Mouse (Mus musculus) MEL (cell line): ENCODE measurements at regions not wholly inside any gene's neighbourhood (a gene's known extent, or its start where the extent isn't known, plus 50 kb on each side); places are given as distances from the start of the nearest gene placed in this dataset.

ENCODE experiments used
- DNase-seq: peaks from one replicate; pipeline ENCODE4 v3.0.0; 2011; ENCODE audit warnings: low read depth, low spot score
- H3K27ac ChIP-seq: 2 replicates; pipeline ENCODE4 v1.5.1; 2012; ENCODE audit warnings: low read depth, mild to moderate bottlenecking, control low read depth, low read length, moderate library complexity; ENCODE audit not compliant: control insufficient read depth
- H3K27me3 ChIP-seq, 2 experiments: fragments of 150-350 bp in 1 of 2; sonication (generic) in 1 of 2; 2 replicates each; pipeline ENCODE4 v1.6.1; 2012; ENCODE audit warnings: low read length in 2 of 2, mild to moderate bottlenecking in 2 of 2, improper control_type of control experiment in 1 of 2, moderate library complexity in 1 of 2; ENCODE audit not compliant: insufficient read depth in 2 of 2, control insufficient read depth in 1 of 2
- H3K36me3 ChIP-seq, 2 experiments: 2 replicates each; pipeline ENCODE4 v1.6.1; 2012 to 2014; ENCODE audit warnings: low read length in 2 of 2, improper control_type of control experiment in 1 of 2, inconsistent platforms in 1 of 2, mild to moderate bottlenecking in 1 of 2; ENCODE audit not compliant: insufficient read depth in 2 of 2, control insufficient read depth in 1 of 2
- H3K4me1 ChIP-seq, 2 experiments: fragments of 150-350 bp in 1 of 2; sonication (generic) in 1 of 2; 2 replicates each; pipeline ENCODE4 v1.6.1; 2012; ENCODE audit warnings: low read length in 2 of 2, improper control_type of control experiment in 1 of 2, mild to moderate bottlenecking in 1 of 2; ENCODE audit not compliant: insufficient read depth in 2 of 2, control insufficient read depth in 1 of 2
- H3K4me3 ChIP-seq, 2 experiments: fragments of 150-350 bp in 1 of 2; sonication (generic) in 1 of 2; 2 replicates each; pipeline ENCODE4 v1.5.1; 2012; ENCODE audit warnings: low read depth in 2 of 2, low read length in 2 of 2, mild to moderate bottlenecking in 2 of 2, moderate library complexity in 2 of 2, control low read depth in 1 of 2, improper control_type of control experiment in 1 of 2; ENCODE audit not compliant: control insufficient read depth in 1 of 2, insufficient read depth in 1 of 2
- H3K79me2 ChIP-seq: 2 replicates; pipeline ENCODE4 v1.6.1; 2012; ENCODE audit warnings: mild to moderate bottlenecking, low read length, moderate library complexity; ENCODE audit not compliant: control insufficient read depth, poor library complexity, insufficient read depth
- H3K9ac ChIP-seq: 2 replicates; pipeline ENCODE4 v1.6.1; 2012; ENCODE audit warnings: low read depth, mild to moderate bottlenecking, control low read depth, low read length, moderate library complexity; ENCODE audit not compliant: control insufficient read depth, poor library complexity, severe bottlenecking
- H3K9me3 ChIP-seq: fragments of 150-350 bp; sonication (generic); replicated peaks from 2 replicates; pipeline ENCODE4 v1.6.1; 2012; ENCODE audit warnings: mild to moderate bottlenecking, low read length, improper control_type of control experiment, moderate library complexity; ENCODE audit not compliant: insufficient read depth
- BHLHE40 ChIP-seq: IDR thresholded peaks from 2 replicates; pipeline ENCODE4 v1.6.1; 2012; ENCODE audit warnings: low read depth, mild to moderate bottlenecking, inconsistent platforms, low read length, improper control_type of control experiment, borderline replicate concordance
- CHD2 ChIP-seq: IDR thresholded peaks from 2 replicates; pipeline ENCODE4 v1.6.1; 2011; ENCODE audit warnings: low read length, improper control_type of control experiment
- CTCF ChIP-seq, 3 experiments: IDR thresholded peaks in 2 of 3; conservative IDR thresholded peaks in 1 of 3; 2 replicates each; pipeline ENCODE4 v1.5.1; 2011 to 2012; ENCODE audit warnings: low read length in 3 of 3, low read depth in 2 of 3, mild to moderate bottlenecking in 2 of 3, improper control_type of control experiment in 1 of 3, inconsistent platforms in 1 of 3, mixed read lengths in 1 of 3, moderate library complexity in 1 of 3; ENCODE audit not compliant: control insufficient read depth in 1 of 3, insufficient read depth in 1 of 3, poor library complexity in 1 of 3, severe bottlenecking in 1 of 3
- ETS1 ChIP-seq: IDR thresholded peaks from 2 replicates; pipeline ENCODE4 v1.6.1; 2012; ENCODE audit warnings: low read depth, mild to moderate bottlenecking, inconsistent platforms, low read length, improper control_type of control experiment, moderate library complexity
- GATA1 ChIP-seq: IDR thresholded peaks from 2 replicates; pipeline ENCODE4 v1.6.1; 2011; ENCODE audit warnings: low read depth, low read length, improper control_type of control experiment
- HCFC1 ChIP-seq: IDR thresholded peaks from 2 replicates; pipeline ENCODE4 v1.6.1; 2012; ENCODE audit warnings: low read depth, mild to moderate bottlenecking, inconsistent platforms, low read length, improper control_type of control experiment, moderate library complexity
- KAT2A ChIP-seq: conservative IDR thresholded peaks from 2 replicates; pipeline ENCODE4 v1.6.1; 2012; ENCODE audit warnings: low read depth, low read length, improper control_type of control experiment, inconsistent platforms
- MAX ChIP-seq: IDR thresholded peaks from 2 replicates; pipeline ENCODE4 v1.6.1; 2011; ENCODE audit warnings: low read length, improper control_type of control experiment
- MAZ ChIP-seq: IDR thresholded peaks from 2 replicates; pipeline ENCODE4 v1.6.1; 2012; ENCODE audit warnings: low read depth, mild to moderate bottlenecking, inconsistent platforms, low read length, improper control_type of control experiment
- MEF2A ChIP-seq: IDR thresholded peaks from 2 replicates; pipeline ENCODE4 v1.6.1; 2014; ENCODE audit warnings: low read depth, mild to moderate bottlenecking, inconsistent platforms, low read length, improper control_type of control experiment; ENCODE audit not compliant: poor library complexity, insufficient replicate concordance, severe bottlenecking; ENCODE audit errors: extremely low read depth
- MYB ChIP-seq: IDR thresholded peaks from 2 replicates; pipeline ENCODE4 v1.6.1; 2011; ENCODE audit warnings: mild to moderate bottlenecking, low read depth, low read length, improper control_type of control experiment
- MYC ChIP-seq: IDR thresholded peaks from 2 replicates; pipeline ENCODE4 v1.6.1; 2011; ENCODE audit warnings: low read depth, mild to moderate bottlenecking, low read length, improper control_type of control experiment, moderate library complexity
- NELFE ChIP-seq: IDR thresholded peaks from 2 replicates; pipeline ENCODE4 v1.6.1; 2011; ENCODE audit warnings: low read depth, low read length, improper control_type of control experiment
- POLR2A ChIP-seq, 2 experiments: IDR thresholded peaks; 2 replicates each; pipeline ENCODE4 v1.6.1; 2011 to 2012; ENCODE audit warnings: low read length in 2 of 2, mild to moderate bottlenecking in 2 of 2, control low read depth in 1 of 2, improper control_type of control experiment in 1 of 2, low read depth in 1 of 2, moderate library complexity in 1 of 2; ENCODE audit not compliant: control insufficient read depth in 1 of 2, insufficient read depth in 1 of 2, poor library complexity in 1 of 2
- RAD21 ChIP-seq: IDR thresholded peaks from 2 replicates; pipeline ENCODE4 v1.6.1; 2011; ENCODE audit warnings: mild to moderate bottlenecking, low read depth, low read length, improper control_type of control experiment
- SIN3A ChIP-seq: IDR thresholded peaks from 2 replicates; pipeline ENCODE4 v1.6.1; 2012; ENCODE audit warnings: low read length, improper control_type of control experiment, inconsistent platforms
- SMC3 ChIP-seq: IDR thresholded peaks from 2 replicates; pipeline ENCODE4 v1.6.1; 2011; ENCODE audit warnings: low read depth, low read length, improper control_type of control experiment
- TCF12 ChIP-seq: IDR thresholded peaks from 2 replicates; pipeline ENCODE4 v1.6.1; 2014; ENCODE audit warnings: low read depth, mild to moderate bottlenecking, inconsistent platforms, low read length, improper control_type of control experiment, moderate library complexity
- UBTF ChIP-seq: IDR thresholded peaks from 2 replicates; pipeline ENCODE4 v1.6.1; 2012; ENCODE audit warnings: low read depth, mild to moderate bottlenecking, inconsistent platforms, low read length, improper control_type of control experiment, moderate library complexity, borderline replicate concordance; ENCODE audit not compliant: insufficient read depth
- ZC3H11A ChIP-seq: IDR thresholded peaks from 2 replicates; pipeline ENCODE4 v1.6.1; 2012; ENCODE audit warnings: low read depth, mild to moderate bottlenecking, inconsistent platforms, low read length, improper control_type of control experiment
- ZMIZ1 ChIP-seq: IDR thresholded peaks from 2 replicates; pipeline ENCODE4 v1.6.1; 2012; ENCODE audit warnings: low read depth, mild to moderate bottlenecking, inconsistent platforms, low read length, improper control_type of control experiment, moderate library complexity

DNA sequence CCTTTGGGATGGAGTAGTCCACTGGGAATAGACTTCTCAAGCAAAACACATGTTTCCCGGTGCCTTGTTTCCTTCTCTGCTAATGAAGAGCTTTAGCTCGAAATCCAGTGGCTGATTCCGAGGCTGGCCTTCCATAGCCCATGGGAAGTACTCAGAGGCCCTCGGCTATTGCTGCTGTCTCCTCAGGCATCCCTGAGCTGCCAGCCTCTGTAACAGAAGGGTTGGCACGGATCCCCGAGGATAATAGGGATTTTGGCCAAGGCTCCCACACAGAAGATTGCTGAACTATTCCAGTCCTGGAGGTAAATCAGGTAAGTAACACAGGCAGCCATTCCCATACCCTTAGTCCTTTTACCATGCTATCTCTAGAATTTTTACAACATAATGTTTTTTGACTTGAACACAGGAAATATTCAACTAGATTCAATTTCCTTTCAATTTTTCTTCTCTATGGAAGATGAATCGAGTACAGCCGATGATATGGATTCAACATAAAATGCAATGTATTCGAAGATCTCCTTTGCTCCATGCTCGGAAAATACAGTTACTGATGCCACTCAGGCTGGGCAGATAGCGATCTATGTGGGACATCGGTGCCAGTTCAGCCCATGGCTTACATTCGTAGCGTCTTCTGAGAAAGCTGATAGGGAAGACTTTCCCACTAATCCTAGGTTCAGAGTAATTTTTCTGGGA is 61.1 kb upstream of the Fam184a start:
- H3K9me3 ChIP-seq = no peaks in the 10 kb centered on the region
- no peaks in the 10 kb centered on the region for H3K4me1 ChIP-seq
- H3K4me3 ChIP-seq = no peak overlapping the region
- TF ChIP-seq GATA1 = peak; percentile 44
- TF ChIP-seq ETS1 = no peak
- TF ChIP-seq, all 39 proteins: peak for 1
- no peak for DNase-seq
- no peaks in the 10 kb centered on the region for H3K79me2 ChIP-seq
- no peak overlapping the region for H3K27ac ChIP-seq
- no peaks in the 10 kb centered on the region for H3K36me3 ChIP-seq
- H3K27me3 ChIP-seq = peaks cover 0 to 2% of the 10 kb centered on the region in 2 experiments; a peak in 2 of 4 replicates
- no peak overlapping the region for H3K9ac ChIP-seq

- no peaks in the 10 kb centered on the region for H3K79me2 ChIP-seq
- no peak overlapping the region for H3K4me3 ChIP-seq
- H3K9me3 ChIP-seq = no peaks in the 10 kb centered on the region
- H3K36me3 ChIP-seq = no peaks in the 10 kb centered on the region
- peak; percentile 42 for DNase-seq
- TF ChIP-seq SMC3 (peak; percentile 63), CTCF (IDR thresholded peaks at IDR 0.05 in 2 of 3, conservative IDR thresholded peaks at IDR 0.05 in 1 of 3; ENCODE audit: control insufficient read depth in 1 of 3, insufficient read depth in 1 of 3, low read depth in 2 of 3, low read length in 3 of 3, poor library complexity in 1 of 3, severe bottlenecking in 1 of 3) (peak; percentile 42 to 66 (median 61)), MEF2A (no peak), ZC3H11A (peak; percentile 33; the same call in 1 of the 2 replicates), RAD21 (peak; percentile 50)
- TF ChIP-seq, all 39 proteins: peak for 4
- Histone ChIP-seq H3K9ac (no peak overlapping the region), H3K27me3 (peaks cover 0 to 2% of the 10 kb centered on the region in 2 experiments; a peak in 2 of 4 replicates), H3K4me1 (no peaks in the 10 kb centered on the region), H3K27ac (no peak overlapping the region)
Measured at GRCm38 (mm10) chr10:53806697-53807096, 55.8 kb upstream of the Fam184a start.

GRCm38 (mm10) chr10:53801048-53801641 is 50.2 kb upstream of the Fam184a start:
- TF ChIP-seq MYB (no peak), GATA1 (no peak), POLR2A (IDR thresholded peaks at IDR 0.05; ENCODE audit: control insufficient read depth in 1 of 2, insufficient read depth in 1 of 2, low read depth in 1 of 2, low read length in 2 of 2, poor library complexity in 1 of 2) (no peak), SMC3 (no peak), NELFE (no peak), BHLHE40 (no peak), KAT2A (no peak), SIN3A (no peak), HCFC1 (no peak), UBTF (no peak), CHD2 (no peak), MAZ (no peak), ZMIZ1 (no peak), MAX (no peak), TCF12 (no peak), MYC (no peak)
- no peak overlapping the region for H3K4me3 ChIP-seq
- H3K27ac ChIP-seq = no peak overlapping the region
- H3K9ac ChIP-seq = no peak overlapping the region
- H3K27me3 ChIP-seq = no peaks in the 10 kb centered on the region
- no peaks in the 10 kb centered on the region for H3K79me2 ChIP-seq
- no peaks in the 10 kb centered on the region for H3K36me3 ChIP-seq
- no peak for DNase-seq
- no peaks in the 10 kb centered on the region for H3K9me3 ChIP-seq
- no peaks in the 10 kb centered on the region for H3K4me1 ChIP-seq
